Mouse (Mus musculus) layer of hippocampus, adult 18-20 months (tissue): ENCODE results near the gene Senp6. TPM values are rescaled to one million over a fixed set of nuclear protein-coding genes. Genes with fewer than 3 reads are reported as not detected.
"Not testable (repeated sequence)": the region's sequence is repeated elsewhere in the genome, so short reads cannot be mapped to it uniquely, and the experiment has no call there.

Source experiments
- DNase-seq, 2 experiments: peaks; one replicate each; pipeline ENCODE4 v3.0.0; 2022; ENCODE audit warnings: low spot score in 2 of 2
- long read RNA-seq: library from polyadenylated mRNA; stranded (forward); transcript quantifications from one replicate; pipeline ENCODE4 v2.0.0, GENCODE M21; 2021
- total RNA-seq, 2 experiments: library from RNA; stranded (reverse); gene quantifications; 2 replicates each; pipeline ENCODE4 v1.2.3; 2021

Senp6 gene
- total RNA-seq = 100 to 1,000 TPM; 101 to 104 TPM
- long read RNA-seq, full-length matches to known transcripts = 45 of 84 reads
- long read RNA-seq, partial matches to known transcripts = 2 of 84 reads
- long read RNA-seq, other reads (novel, unspliced or antisense) = 37 of 84 reads

- DNase-seq = peak; percentile 48 to 65
These were observed at the start of gene Senp6 for GRCm38 (mm10) chr9:80066367-80067220. Gene Senp6, plus strand, starts transcription at chr9:80066903.

GRCm38 (mm10) chr9:80020429-80020828 lies 46.3 kb upstream of the Senp6 start:
- DNase-seq = no peak

- DNase-seq = peak in 1 of 2 experiments; percentile 22
These were observed 45.1 kb upstream of the Senp6 start for GRCm38 (mm10) chr9:80021648-80022047.

- peak in 1 of 2 experiments; percentile 43 for DNase-seq
These were observed 43.9 kb upstream of the Senp6 start for GRCm38 (mm10) chr9:80022821-80023220.

- not testable (repeated sequence) for DNase-seq
These were observed 41.4 kb upstream of the Senp6 start for GRCm38 (mm10) chr9:80025347-80025746.

- DNase-seq = peak in 1 of 2 experiments; percentile 71
These were observed 40.7 kb upstream of the Senp6 start for GRCm38 (mm10) chr9:80026017-80026416.

- DNase-seq = no peak
These were observed 40.1 kb upstream of the Senp6 start for GRCm38 (mm10) chr9:80026581-80027021.

- DNase-seq = no peak
These were observed 29.3 kb upstream of the Senp6 start for GRCm38 (mm10) chr9:80037262-80037996.

GRCm38 (mm10) chr9:80037997-80038383 lies 28.7 kb upstream of the Senp6 start:
- no peak for DNase-seq

GRCm38 (mm10) chr9:80039296-80039815 lies 27.3 kb upstream of the Senp6 start:
- DNase-seq = no peak

GRCm38 (mm10) chr9:80044301-80044700 lies 22.4 kb upstream of the Senp6 start:
- not testable (repeated sequence) for DNase-seq

GRCm38 (mm10) chr9:80049271-80049670 lies 17.4 kb upstream of the Senp6 start:
- DNase-seq = not testable (repeated sequence)

GRCm38 (mm10) chr9:80052951-80053350 lies 13.8 kb upstream of the Senp6 start:
- DNase-seq = no peak

GRCm38 (mm10) chr9:80057690-80058089 lies 9.0 kb upstream of the Senp6 start:
- no peak for DNase-seq

- not testable (repeated sequence) for DNase-seq
These were observed 1.2 kb upstream of the Senp6 start for GRCm38 (mm10) chr9:80065495-80065894.

- peak; percentile 55 to 76 for DNase-seq
These were observed 721 bp downstream of the Senp6 start for GRCm38 (mm10) chr9:80067221-80068027.

GRCm38 (mm10) chr9:80068028-80068515 lies 1.4 kb downstream of the Senp6 start:
- DNase-seq = no peak

GRCm38 (mm10) chr9:80068735-80069315 lies 2.1 kb downstream of the Senp6 start:
- no peak for DNase-seq

GRCm38 (mm10) chr9:80070026-80070425 lies 3.3 kb downstream of the Senp6 start:
- DNase-seq = no peak

GRCm38 (mm10) chr9:80071616-80072015 lies 4.9 kb downstream of the Senp6 start:
- no peak for DNase-seq
